Mouse (Mus musculus) ES-Bruce4 (cell line): Measurements from ENCODE around the gene Crlf3.

Source experiments
- CTCF ChIP-seq: IDR thresholded peaks from one replicate; pipeline ENCODE4 v1.8.1; 2011; ENCODE audit warnings: low read depth, low read length
- EP300 ChIP-seq: IDR thresholded peaks from 2 replicates; pipeline ENCODE4 v1.6.1; 2011; ENCODE audit warnings: low read depth, low read length; ENCODE audit not compliant: insufficient read depth

DNA sequence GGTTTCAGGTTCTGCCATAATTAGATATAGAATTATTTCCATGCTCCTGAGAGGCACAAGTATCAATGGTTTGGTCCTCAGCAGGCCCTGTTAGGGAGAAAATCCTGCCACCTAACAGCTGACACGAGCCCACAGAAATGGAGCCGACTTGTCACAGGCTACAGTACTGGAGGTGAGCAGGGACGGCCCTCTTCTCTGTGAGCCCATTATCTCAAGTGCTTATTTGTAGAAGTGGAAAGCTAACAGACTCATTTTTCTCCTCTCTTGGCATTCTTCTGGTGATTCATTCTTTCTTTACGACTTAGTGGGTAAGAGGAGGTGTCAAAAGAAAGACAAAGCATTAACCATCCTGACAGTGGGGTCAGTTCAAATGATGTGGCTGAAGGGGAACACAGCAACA, 26.1 kb downstream of the Crlf3 start:
- no peak for TF ChIP-seq CTCF
- TF ChIP-seq EP300: no peak
